Mouse (Mus musculus): ENCODE results near the gene Epor. TPM values are rescaled to one million over a fixed set of nuclear protein-coding genes. Genes with fewer than 3 reads are reported as not detected.
A peak's percentile ranks its signal among the peaks of the same experiment; 100 is the strongest.

Epor gene
- polyA plus RNA-seq, 1 experiment from 2014 or later, result 144 TPM

- Histone ChIP-seq H3K27ac (no peak overlapping the region), H3K4me1 (replicated peaks) (peaks cover 30% of the 10 kb centered on the region), H3K9me3 (replicated peaks) (no peaks in the 10 kb centered on the region), H3K4me3 (replicated peaks) (no peak overlapping the region), H3K4me2 (no peak overlapping the region), H3K9ac (no peak overlapping the region), H3K27me3 (peaks cover 7% of the 10 kb centered on the region), H3K36me3 (peaks cover 15% of the 10 kb centered on the region)
- DNase-seq (no peak), ATAC-seq (ENCODE audit: low read depth) (no peak)
- WGBS (ENCODE audit: insufficient replicate concordance), result 26% methylated on average over 3 of the region's 3 CpGs
Observed at GRCm38 (mm10) chr9:21953600-21953999, 9.7 kb downstream of the Epor start.

DNA sequence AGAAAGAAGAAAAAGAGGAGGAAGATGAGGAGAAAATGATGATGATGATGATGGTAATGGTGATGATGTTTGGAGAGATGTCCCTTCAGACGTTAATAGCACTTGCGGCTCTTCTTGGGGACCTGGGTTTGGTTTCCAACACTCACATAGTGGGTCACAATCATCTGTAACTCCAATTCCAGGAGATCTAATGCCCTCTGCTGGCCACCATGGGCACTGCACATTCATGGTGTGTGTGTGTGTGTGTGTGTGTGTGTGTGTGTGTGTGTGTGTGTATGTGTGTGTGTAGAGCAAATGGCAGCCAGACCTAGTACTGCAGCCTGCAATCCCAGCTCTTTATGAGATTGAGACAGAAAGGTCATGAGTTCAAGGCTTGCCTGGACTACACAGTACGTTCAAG, 11.3 kb downstream of the Epor start:
- Histone ChIP-seq H3K27me3 (peaks cover 20% of the 10 kb centered on the region), H3K9me3 (replicated peaks) (no peaks in the 10 kb centered on the region), H3K27ac (no peak overlapping the region), H3K4me2 (no peak overlapping the region), H3K4me1 (replicated peaks) (peaks cover 30% of the 10 kb centered on the region), H3K36me3 (no peaks in the 10 kb centered on the region; the same call in 1 of the 2 replicates), H3K4me3 (replicated peaks) (no peak overlapping the region), H3K9ac (no peak overlapping the region)
- ATAC-seq (ENCODE audit: low read depth) (no peak), DNase-seq (no peak)
- WGBS (ENCODE audit: insufficient replicate concordance), result 61% methylated on average over 3 of the region's 3 CpGs

DNA sequence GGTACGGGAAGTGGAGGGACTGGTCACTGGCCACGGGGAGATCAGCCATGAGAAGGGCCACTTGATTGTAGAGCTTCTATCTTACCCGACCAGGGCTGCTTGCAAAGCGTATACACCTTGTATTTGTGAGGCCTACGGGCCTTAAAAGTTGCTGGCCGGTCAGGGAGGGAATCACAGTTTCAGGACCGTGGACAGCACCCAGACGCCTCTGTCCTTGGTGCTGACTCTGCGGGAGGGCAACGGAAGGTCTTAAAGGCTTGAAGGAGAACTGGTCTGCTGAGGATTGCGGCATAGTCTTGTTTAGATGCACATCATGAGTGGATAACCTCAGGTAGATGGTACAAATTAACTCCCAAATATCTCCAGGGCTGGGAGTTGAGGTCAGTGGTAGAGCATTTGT, 13.0 kb downstream of the Epor start:
- Histone ChIP-seq H3K36me3 (no peaks in the 10 kb centered on the region), H3K27ac (no peak overlapping the region), H3K27me3 (peaks cover 31% of the 10 kb centered on the region), H3K4me2 (no peak overlapping the region), H3K9me3 (replicated peaks) (no peaks in the 10 kb centered on the region), H3K4me3 (replicated peaks) (no peak overlapping the region), H3K9ac (no peak overlapping the region), H3K4me1 (replicated peaks) (peaks cover 24% of the 10 kb centered on the region)
- ATAC-seq (ENCODE audit: low read depth), result no peak
- 15% methylated on average over 11 of the region's 11 CpGs for WGBS (ENCODE audit: insufficient replicate concordance)
- DNase-seq, result no peak

DNA sequence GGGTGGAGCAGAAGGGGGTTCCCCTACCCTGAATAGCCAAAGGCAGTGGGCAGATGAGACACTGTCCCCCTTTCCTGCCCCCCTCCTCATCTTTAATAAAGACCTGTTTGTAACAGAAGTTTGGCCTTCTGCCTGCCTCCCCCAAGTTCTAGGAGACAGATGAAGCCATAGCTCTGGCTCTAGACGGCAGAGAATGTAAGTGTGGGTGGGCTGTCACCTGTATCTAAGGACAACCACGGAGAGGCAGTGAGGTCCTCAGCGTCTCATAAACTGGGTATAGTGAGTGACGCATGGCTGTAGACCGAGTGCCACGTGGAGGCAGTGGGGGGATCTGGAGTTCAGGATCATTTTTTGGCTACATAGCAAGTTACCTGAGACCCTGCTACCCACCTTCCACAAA, 14.5 kb downstream of the Epor start:
- Histone ChIP-seq H3K9ac (no peak overlapping the region), H3K9me3 (replicated peaks) (no peaks in the 10 kb centered on the region), H3K27me3 (peaks cover 39% of the 10 kb centered on the region), H3K36me3 (no peaks in the 10 kb centered on the region), H3K4me1 (replicated peaks) (peaks cover 24% of the 10 kb centered on the region), H3K27ac (no peak overlapping the region), H3K4me3 (replicated peaks) (no peak overlapping the region), H3K4me2 (no peak overlapping the region)
- no peak for ATAC-seq (ENCODE audit: low read depth)
- no peak for DNase-seq
- 55% methylated on average over 6 of the region's 6 CpGs for WGBS (ENCODE audit: insufficient replicate concordance)

DNA sequence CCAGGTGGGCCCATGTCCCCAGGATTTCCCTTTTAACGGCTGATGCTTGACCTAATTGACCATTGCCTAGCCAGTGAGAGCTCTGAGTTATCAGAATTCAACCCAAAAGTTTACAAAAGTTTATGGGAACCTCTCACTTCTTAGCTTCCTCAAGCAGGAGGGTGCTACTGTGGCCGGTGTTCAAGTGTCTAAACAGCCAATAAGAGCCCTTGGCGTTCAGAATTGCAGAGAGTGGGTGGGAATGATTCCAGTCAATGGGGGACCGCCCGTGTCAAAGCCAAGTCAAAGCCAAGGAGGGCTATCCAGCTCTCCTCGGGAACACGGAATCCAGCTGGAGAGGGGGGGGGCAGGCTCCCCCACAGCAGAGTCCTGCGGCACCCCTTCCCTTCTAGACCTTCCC, 15.2 kb downstream of the Epor start:
- WGBS (ENCODE audit: insufficient replicate concordance), result 35% methylated on average over 8 of the region's 8 CpGs
- H3K9me3 ChIP-seq (replicated peaks), result no peaks in the 10 kb centered on the region
- DNase-seq (no peak), ATAC-seq (ENCODE audit: low read depth) (no peak)
- no peak overlapping the region for H3K4me2 ChIP-seq
- no peak overlapping the region for H3K27ac ChIP-seq
- peaks cover 45% of the 10 kb centered on the region for H3K27me3 ChIP-seq
- H3K4me3 ChIP-seq (replicated peaks), result no peak overlapping the region
- H3K4me1 ChIP-seq (replicated peaks), result peaks cover 25% of the 10 kb centered on the region
- H3K9ac ChIP-seq, result no peak overlapping the region
- no peaks in the 10 kb centered on the region for H3K36me3 ChIP-seq

DNA sequence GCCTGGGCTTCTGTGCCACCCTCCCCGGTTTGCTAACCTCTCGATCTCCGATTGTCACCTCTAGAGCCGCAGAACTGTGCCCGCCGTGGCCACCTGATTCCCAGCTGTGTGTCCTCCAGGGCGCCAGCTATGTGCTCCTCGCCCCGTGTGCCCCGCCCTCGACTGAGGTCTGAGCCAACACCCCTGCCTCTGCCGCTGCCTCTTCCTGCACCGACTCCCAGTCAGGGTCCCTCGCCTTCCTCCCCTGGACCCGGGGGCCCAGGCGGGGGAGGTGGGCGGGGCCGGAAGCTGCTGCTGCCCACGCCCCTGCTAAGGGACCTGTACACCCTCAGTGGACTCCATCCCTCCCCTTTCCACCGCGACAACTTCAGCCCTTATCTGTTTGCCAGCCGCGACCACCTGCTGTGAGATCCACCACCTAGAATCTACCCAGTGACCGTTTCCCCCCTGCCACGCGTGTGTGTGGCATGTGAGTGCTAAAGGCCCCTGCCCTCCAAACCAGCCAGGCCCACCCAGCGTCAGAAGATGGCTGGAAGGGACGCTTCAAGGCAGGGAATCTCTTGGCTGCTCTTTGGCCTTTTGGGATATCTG, 15.7 kb downstream of the Epor start:
- peak; percentile 53 for ATAC-seq (ENCODE audit: low read depth)
- Histone ChIP-seq H3K4me2 (peak overlapping the region; percentile 43), H3K36me3 (no peaks in the 10 kb centered on the region), H3K9ac (no peak overlapping the region), H3K9me3 (replicated peaks) (no peaks in the 10 kb centered on the region), H3K27ac (no peak overlapping the region), H3K4me3 (replicated peaks) (peak overlapping the region; percentile 23; the same call in 1 of the 2 replicates), H3K27me3 (peaks cover 45% of the 10 kb centered on the region), H3K4me1 (replicated peaks) (peaks cover 25% of the 10 kb centered on the region)
- WGBS (ENCODE audit: insufficient replicate concordance), result 2% methylated on average over 28 of the region's 28 CpGs
- DNase-seq, result no peak

DNA sequence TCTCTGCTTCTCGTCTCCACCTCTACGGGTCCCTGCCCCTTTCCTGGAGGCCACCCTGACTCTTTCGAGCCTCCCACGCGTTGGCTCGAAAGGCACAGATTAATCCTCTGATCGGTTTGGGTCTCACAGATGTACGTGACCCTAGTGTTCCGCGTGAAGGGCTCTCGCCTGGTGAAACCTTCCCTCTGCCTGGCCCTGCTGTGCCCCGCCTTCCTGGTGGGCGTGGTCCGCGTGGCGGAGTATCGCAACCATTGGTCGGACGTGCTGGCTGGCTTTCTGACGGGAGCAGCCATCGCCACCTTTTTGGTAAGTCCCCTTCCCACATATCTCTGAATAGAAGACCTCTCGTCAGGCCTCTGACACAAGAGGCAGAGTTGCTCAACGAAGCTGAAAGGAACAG, 19.0 kb downstream of the Epor start:
- Histone ChIP-seq H3K27me3 (peaks cover 45% of the 10 kb centered on the region), H3K9me3 (replicated peaks) (no peaks in the 10 kb centered on the region), H3K4me1 (replicated peaks) (peaks cover 25% of the 10 kb centered on the region), H3K9ac (no peak overlapping the region), H3K27ac (no peak overlapping the region), H3K36me3 (0 out of 2 replicates have a peak, but pooled peaks cover 2% of the 10 kb centered on the region), H3K4me2 (peak overlapping the region; percentile 21; the same call in 1 of the 2 replicates), H3K4me3 (replicated peaks) (no peak overlapping the region)
- WGBS (ENCODE audit: insufficient replicate concordance), result 13% methylated on average over 23 of the region's 23 CpGs
- no peak for ATAC-seq (ENCODE audit: low read depth)
- no peak for DNase-seq

DNA sequence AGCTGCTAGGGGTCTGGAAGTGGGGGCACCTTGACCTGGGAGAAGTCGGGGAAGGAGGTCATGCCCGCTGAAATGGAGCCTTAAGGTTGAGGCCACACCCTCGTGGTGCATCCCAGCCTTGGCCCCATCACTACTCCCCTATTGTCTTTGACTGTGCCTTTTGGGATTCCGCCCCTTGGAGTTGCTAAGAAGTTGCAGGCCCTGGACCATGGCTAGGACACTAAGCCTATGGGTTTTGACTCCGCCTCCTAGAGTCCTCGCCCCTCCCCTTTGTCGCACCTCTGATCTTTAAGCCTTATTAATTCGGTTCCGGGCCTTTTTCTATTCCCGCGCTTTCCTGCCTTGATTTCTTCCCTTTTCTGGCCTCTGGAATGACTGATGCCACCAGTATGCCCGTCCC, 19.7 kb downstream of the Epor start:
- Histone ChIP-seq H3K27ac (no peak overlapping the region), H3K4me2 (no peak overlapping the region), H3K27me3 (peaks cover 39% of the 10 kb centered on the region), H3K4me3 (replicated peaks) (no peak overlapping the region), H3K9ac (no peak overlapping the region), H3K4me1 (replicated peaks) (peaks cover 25% of the 10 kb centered on the region), H3K9me3 (replicated peaks) (no peaks in the 10 kb centered on the region), H3K36me3 (0 out of 2 replicates have a peak, but pooled peaks cover 2% of the 10 kb centered on the region)
- DNase-seq, result no peak
- no peak for ATAC-seq (ENCODE audit: low read depth)
- WGBS (ENCODE audit: insufficient replicate concordance), result 39% methylated on average over 12 of the region's 12 CpGs

DNA sequence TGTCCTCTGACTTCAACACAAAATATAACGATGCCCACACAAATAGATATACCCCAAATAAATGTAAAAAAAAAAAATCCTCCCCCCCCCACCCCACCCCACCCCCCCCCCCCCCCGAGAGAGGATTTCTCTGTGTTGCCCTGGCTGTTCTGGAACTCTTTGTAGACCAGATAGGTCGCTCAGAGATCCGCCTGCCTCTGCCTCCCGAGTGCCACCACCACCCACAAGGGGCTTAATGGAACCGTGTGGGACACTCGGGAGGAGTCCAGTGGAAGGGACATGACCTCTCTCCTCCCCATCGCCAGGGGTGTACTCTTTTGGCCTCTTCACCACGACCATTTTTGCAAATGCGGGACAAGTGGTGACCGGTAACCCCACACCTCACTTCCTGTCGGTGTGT, 20.3 kb downstream of the Epor start:
- H3K4me3 ChIP-seq (replicated peaks), result no peak overlapping the region
- H3K9me3 ChIP-seq (replicated peaks), result no peaks in the 10 kb centered on the region
- peaks cover 33% of the 10 kb centered on the region for H3K27me3 ChIP-seq
- H3K36me3 ChIP-seq, result 0 out of 2 replicates have a peak, but pooled peaks cover 2% of the 10 kb centered on the region
- WGBS (ENCODE audit: insufficient replicate concordance), result 64% methylated on average over 10 of the region's 12 CpGs
- H3K27ac ChIP-seq, result no peak overlapping the region
- peaks cover 23% of the 10 kb centered on the region for H3K4me1 ChIP-seq (replicated peaks)
- DNase-seq (no peak), ATAC-seq (ENCODE audit: low read depth) (no peak)
- H3K4me2 ChIP-seq, result no peak overlapping the region
- no peak overlapping the region for H3K9ac ChIP-seq

DNA sequence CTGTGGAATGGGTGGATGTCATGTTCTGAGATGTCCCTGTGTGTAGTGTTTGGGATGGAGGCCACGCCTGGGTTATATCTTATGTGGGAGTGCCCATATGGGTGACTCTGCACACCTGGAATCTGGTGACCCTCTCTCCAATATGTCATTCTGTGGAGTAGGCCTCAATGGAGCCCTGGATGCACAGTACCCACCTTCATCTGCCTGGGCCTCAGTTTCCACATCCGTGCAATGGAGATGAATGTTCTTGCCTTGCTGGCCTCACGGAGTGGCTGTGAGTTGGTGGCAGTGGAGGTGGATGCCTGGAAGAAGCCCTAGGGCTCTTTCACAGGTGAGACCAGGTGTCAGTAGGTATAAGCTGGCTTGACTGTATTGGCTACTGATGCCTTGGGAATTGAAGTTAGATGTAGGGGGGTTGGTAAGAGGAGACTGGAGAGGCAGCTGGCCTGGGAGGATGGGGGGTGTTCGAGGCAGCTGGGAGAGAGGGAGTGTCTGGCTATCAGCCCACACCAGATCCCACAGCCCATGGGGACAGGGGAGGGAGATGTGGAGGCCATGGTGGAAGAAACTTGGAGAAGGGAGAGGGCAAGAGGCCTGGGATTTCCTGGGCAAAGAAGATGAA, 25.0 kb downstream of the Epor start:
- H3K9ac ChIP-seq, result no peak overlapping the region
- H3K4me3 ChIP-seq (replicated peaks), result no peak overlapping the region
- no peak overlapping the region for H3K4me2 ChIP-seq
- H3K9me3 ChIP-seq (replicated peaks), result no peaks in the 10 kb centered on the region
- DNase-seq, result no peak
- H3K27me3 ChIP-seq, result peaks cover 17% of the 10 kb centered on the region
- 69% methylated on average over 4 of the region's 4 CpGs for WGBS (ENCODE audit: insufficient replicate concordance)
- 0 out of 2 replicates have a peak, but pooled peaks cover 2% of the 10 kb centered on the region for H3K36me3 ChIP-seq
- no peak overlapping the region for H3K27ac ChIP-seq
- peaks cover 13% of the 10 kb centered on the region for H3K4me1 ChIP-seq (replicated peaks)
- ATAC-seq (ENCODE audit: low read depth), result no peak

GRCm38 (mm10) chr9:21937711-21938175, 25.6 kb downstream of the Epor start:
- WGBS (ENCODE audit: insufficient replicate concordance), result 73% methylated on average over 4 of the region's 4 CpGs
- Histone ChIP-seq H3K27ac (no peak overlapping the region), H3K9ac (no peak overlapping the region), H3K27me3 (peaks cover 16% of the 10 kb centered on the region), H3K4me1 (replicated peaks) (peaks cover 19% of the 10 kb centered on the region), H3K36me3 (0 out of 2 replicates have a peak, but pooled peaks cover 2% of the 10 kb centered on the region), H3K9me3 (replicated peaks) (no peaks in the 10 kb centered on the region), H3K4me2 (no peak overlapping the region), H3K4me3 (replicated peaks) (no peak overlapping the region)
- ATAC-seq (ENCODE audit: low read depth) (no peak), DNase-seq (no peak)

Data from liver, embryonic 13.5 days (tissue).